Mouse (Mus musculus) midbrain, embryonic 10.5 days (tissue): ENCODE data around the gene Mafb. TPM values are rescaled to one million over a fixed set of nuclear protein-coding genes. Genes with fewer than 3 reads are reported as not detected.

Experiments
- DNase-seq: peaks from one replicate; pipeline ENCODE4 v3.0.0-alpha.2; 2017; ENCODE audit warnings: low spot score
- H3K27ac ChIP-seq: fragments of 300-500 bp; sonication (generic); replicated peaks from 2 replicates; pipeline ENCODE4 v1.5.1; 2016; ENCODE audit warnings: mild to moderate bottlenecking
- H3K27me3 ChIP-seq: fragments of 300-500 bp; sonication (generic); 2 replicates; pipeline ENCODE4 v1.6.1; 2016; ENCODE audit warnings: low read depth, mild to moderate bottlenecking; ENCODE audit not compliant: poor library complexity, severe bottlenecking
- H3K36me3 ChIP-seq: fragments of 300-500 bp; sonication (generic); 2 replicates; pipeline ENCODE4 v1.6.1; 2016; ENCODE audit warnings: mild to moderate bottlenecking, moderate library complexity
- H3K4me1 ChIP-seq: fragments of 300-500 bp; sonication (generic); 2 replicates; pipeline ENCODE4 v1.6.1; 2016
- H3K4me3 ChIP-seq: fragments of 300-500 bp; sonication (generic); 2 replicates; pipeline ENCODE4 v1.5.1; 2016; ENCODE audit warnings: mild to moderate bottlenecking, moderate library complexity
- H3K9me3 ChIP-seq: fragments of 300-500 bp; sonication (generic); replicated peaks from 2 replicates; pipeline ENCODE4 v1.6.1; 2016; ENCODE audit warnings: mild to moderate bottlenecking
- WGBS: fragments of 180-500 bp; shearing (Covaris S2); methylation state at CpG from one replicate; pipeline ENCODE4 v1.1.7; 2016; 5-methylcytosine and 5-hydroxymethylcytosine counted together
- polyA plus RNA-seq: library from polyadenylated mRNA; unstranded; fragments of >200 nt; fragmentation: Nextera tagmentation; extraction: Ambion mirVana; gene quantifications from 2 replicates; pipeline ENCODE4 v1.2.1, GENCODE M21; 2016

Mafb gene
- polyA plus RNA-seq, 1 experiment from 2014 or later, result 3.3 TPM

- H3K27ac ChIP-seq, result no peak overlapping the region; the same call in 1 of the 2 replicates
- WGBS, result 2% methylated on average over 25 of the region's 25 CpGs
- peaks cover 62% of the 10 kb centered on the region for H3K4me1 ChIP-seq
- peaks cover 87% of the 10 kb centered on the region for H3K27me3 ChIP-seq
- DNase-seq, result peak; percentile 48
- no peaks in the 10 kb centered on the region for H3K36me3 ChIP-seq
- H3K4me3 ChIP-seq, result peak overlapping the region; percentile 68
- H3K9me3 ChIP-seq, result no peaks in the 10 kb centered on the region
Measured at GRCm38 (mm10) chr2:160369653-160370420, 3.0 kb upstream of the Mafb start.

- Histone ChIP-seq H3K27me3 (peaks cover 87% of the 10 kb centered on the region), H3K27ac (no peak overlapping the region; the same call in 1 of the 2 replicates), H3K4me1 (peaks cover 60% of the 10 kb centered on the region), H3K9me3 (no peaks in the 10 kb centered on the region), H3K36me3 (no peaks in the 10 kb centered on the region), H3K4me3 (peak overlapping the region; percentile 68)
- WGBS, result under 1% methylated on average over 52 of the region's 52 CpGs
- DNase-seq, result peak; percentile 58
Measured at GRCm38 (mm10) chr2:160368422-160369357, 1.8 kb upstream of the Mafb start.

- peak overlapping the region; percentile 68 for H3K4me3 ChIP-seq
- no peaks in the 10 kb centered on the region for H3K36me3 ChIP-seq
- peaks cover 60% of the 10 kb centered on the region for H3K4me1 ChIP-seq
- WGBS, result under 1% methylated on average over 45 of the region's 45 CpGs
- H3K9me3 ChIP-seq, result no peaks in the 10 kb centered on the region
- H3K27me3 ChIP-seq, result peaks cover 87% of the 10 kb centered on the region
- DNase-seq, result peak; percentile 95
- H3K27ac ChIP-seq, result peak overlapping the region; percentile 88
Measured at GRCm38 (mm10) chr2:160367448-160368208, 763 bp upstream of the Mafb start.

GRCm38 (mm10) chr2:160366111-160366979, 520 bp downstream of the Mafb start:
- WGBS, result under 1% methylated on average over 95 of the region's 95 CpGs
- no peak for DNase-seq
- peak overlapping the region; percentile 68 for H3K4me3 ChIP-seq

GRCm38 (mm10) chr2:160365107-160365911, 1.6 kb downstream of the Mafb start:
- H3K4me1 ChIP-seq, result peaks cover 61% of the 10 kb centered on the region
- WGBS, result under 1% methylated on average over 50 of the region's 50 CpGs
- peak; percentile 73 for DNase-seq
- no peak overlapping the region; the same call in 1 of the 2 replicates for H3K27ac ChIP-seq
- H3K9me3 ChIP-seq, result no peaks in the 10 kb centered on the region
- H3K27me3 ChIP-seq, result peaks cover 87% of the 10 kb centered on the region
- no peaks in the 10 kb centered on the region for H3K36me3 ChIP-seq
- H3K4me3 ChIP-seq, result peak overlapping the region; percentile 68

More at GRCm38 (mm10) chr2:160366111-160366979, 520 bp downstream of the Mafb start:
- Histone ChIP-seq H3K36me3 (no peaks in the 10 kb centered on the region), H3K27me3 (peaks cover 87% of the 10 kb centered on the region), H3K4me1 (peaks cover 60% of the 10 kb centered on the region), H3K9me3 (no peaks in the 10 kb centered on the region), H3K27ac (peak overlapping the region; percentile 88)

GRCm38 (mm10) chr2:160364666-160365065, 2.2 kb downstream of the Mafb start:
- DNase-seq, result peak; percentile 34
- WGBS, result 1% methylated on average over 12 of the region's 12 CpGs
- no peak overlapping the region for H3K27ac ChIP-seq
- H3K36me3 ChIP-seq, result no peaks in the 10 kb centered on the region
- peak overlapping the region; percentile 68 for H3K4me3 ChIP-seq
- peaks cover 62% of the 10 kb centered on the region for H3K4me1 ChIP-seq
- H3K9me3 ChIP-seq, result no peaks in the 10 kb centered on the region
- peaks cover 87% of the 10 kb centered on the region for H3K27me3 ChIP-seq

GRCm38 (mm10) chr2:160364128-160364650, 2.7 kb downstream of the Mafb start:
- WGBS, result 1% methylated on average over 9 of the region's 9 CpGs
- Histone ChIP-seq H3K4me3 (peak overlapping the region; percentile 68), H3K36me3 (no peaks in the 10 kb centered on the region), H3K27me3 (peaks cover 87% of the 10 kb centered on the region), H3K4me1 (peaks cover 58% of the 10 kb centered on the region), H3K9me3 (no peaks in the 10 kb centered on the region), H3K27ac (no peak overlapping the region)
- DNase-seq, result peak; percentile 39

- no peaks in the 10 kb centered on the region for H3K36me3 ChIP-seq
- H3K27me3 ChIP-seq, result peaks cover 87% of the 10 kb centered on the region
- no peaks in the 10 kb centered on the region for H3K9me3 ChIP-seq
- H3K27ac ChIP-seq, result no peak overlapping the region
- peak; percentile 32 for DNase-seq
- no peak overlapping the region for H3K4me3 ChIP-seq
- peaks cover 55% of the 10 kb centered on the region for H3K4me1 ChIP-seq
- WGBS, result 2% methylated on average over 4 of the region's 4 CpGs
Measured at GRCm38 (mm10) chr2:160363201-160363600, 3.7 kb downstream of the Mafb start.

GRCm38 (mm10) chr2:160361442-160362121, 5.3 kb downstream of the Mafb start:
- peaks cover 48% of the 10 kb centered on the region for H3K4me1 ChIP-seq
- 3% methylated on average over 16 of the region's 16 CpGs for WGBS
- no peak overlapping the region for H3K4me3 ChIP-seq
- DNase-seq, result peak; percentile 37
- no peaks in the 10 kb centered on the region for H3K9me3 ChIP-seq
- peaks cover 99% of the 10 kb centered on the region for H3K27me3 ChIP-seq
- no peaks in the 10 kb centered on the region for H3K36me3 ChIP-seq
- H3K27ac ChIP-seq, result no peak overlapping the region

GRCm38 (mm10) chr2:160360234-160360874, 6.5 kb downstream of the Mafb start:
- no peak overlapping the region for H3K27ac ChIP-seq
- peak; percentile 30 for DNase-seq
- peaks cover 36% of the 10 kb centered on the region for H3K4me1 ChIP-seq
- H3K4me3 ChIP-seq, result no peak overlapping the region
- H3K36me3 ChIP-seq, result no peaks in the 10 kb centered on the region
- 0% methylated on average over 8 of the region's 8 CpGs for WGBS
- peaks cover 88% of the 10 kb centered on the region for H3K27me3 ChIP-seq
- no peaks in the 10 kb centered on the region for H3K9me3 ChIP-seq
